Mouse (Mus musculus): ENCODE measurements around the gene Map7. TPM values are rescaled to one million over a fixed set of nuclear protein-coding genes. Genes with fewer than 3 reads are reported as not detected.

Gene Map7
- total RNA-seq, 2 experiments from 2014 or later: 12.6 to 19.4 TPM

Small RNA genes within 50 kb of the gene (microRNA-seq; reads per million reads assigned to microRNA genes)
- gene Mir6413: not detected

Other genes starting within 250 kb of the Map7 start
- 10 to 100 TPM; 19.4 to 20.7 TPM for gene Pex7, start 240.8 kb upstream of the Map7 start, total RNA-seq (2021)
- 10 to 100 TPM; 21.3 to 23.4 TPM for gene Map3k5, start 214.0 kb upstream of the Map7 start, total RNA-seq (2021)
- 100 to 1,000 TPM; 156 TPM for gene Bclaf1, start 164.0 kb downstream of the Map7 start, total RNA-seq (2021)
- gene Mtfr2, start 199.3 kb downstream of the Map7 start, total RNA-seq (2021): 1 to 10 TPM; 1.4 TPM

Data from left cerebral cortex, postnatal 4 days (tissue).